Mouse (Mus musculus) spleen, adult 2 months (tissue): ENCODE results near the gene Prnp. TPM values are rescaled to one million over a fixed set of nuclear protein-coding genes. Genes with fewer than 3 reads are reported as not detected.

Experiments
- DNase-seq, 2 experiments: peaks; one replicate each; pipeline versions ENCODE4 v3.0.0 to v3.0.0-alpha.2; 2012 to 2021; ENCODE audit warnings: low spot score in 2 of 2, low read depth in 1 of 2
- H3K27ac ChIP-seq: fragments of 200-500 bp; 2 replicates; pipeline ENCODE4 v1.5.1; 2012; ENCODE audit warnings: low read length, inconsistent platforms; ENCODE audit not compliant: insufficient read depth
- H3K27me3 ChIP-seq: fragments of 200-500 bp; 2 replicates; pipeline ENCODE4 v1.6.1; 2012; ENCODE audit warnings: mild to moderate bottlenecking, moderate library complexity, low read length, inconsistent platforms; ENCODE audit not compliant: control insufficient read depth, insufficient read depth
- H3K36me3 ChIP-seq: fragments of 200-500 bp; 2 replicates; pipeline ENCODE4 v1.6.1; 2012; ENCODE audit warnings: mild to moderate bottlenecking, low read length, inconsistent platforms; ENCODE audit not compliant: control insufficient read depth, insufficient read depth
- H3K4me1 ChIP-seq: fragments of 200-500 bp; 2 replicates; pipeline ENCODE4 v1.6.1; 2011; ENCODE audit warnings: inconsistent platforms; ENCODE audit not compliant: control insufficient read depth, insufficient read depth, insufficient read length
- H3K4me3 ChIP-seq: fragments of 200-500 bp; 2 replicates; pipeline ENCODE4 v1.5.1; 2011; ENCODE audit warnings: mild to moderate bottlenecking, inconsistent platforms; ENCODE audit not compliant: insufficient read depth, insufficient read length; ENCODE audit errors: extremely low read depth
- CTCF ChIP-seq: fragments of 200-500 bp; IDR thresholded peaks from 2 replicates; pipeline ENCODE4 v1.5.1; 2011; ENCODE audit warnings: mild to moderate bottlenecking, inconsistent platforms; ENCODE audit not compliant: insufficient read depth, insufficient read length, insufficient replicate concordance; ENCODE audit errors: extremely low read depth
- POLR2A ChIP-seq: fragments of 200-500 bp; IDR thresholded peaks from 2 replicates; pipeline ENCODE4 v1.6.1; 2011; ENCODE audit warnings: low read depth, low read length, inconsistent platforms
- WGBS: fragments of 180-500 bp; shearing (Covaris S2); methylation state at CpG from one replicate; pipeline ENCODE4 v1.1.7; 2018; 5-methylcytosine and 5-hydroxymethylcytosine counted together
- polyA plus RNA-seq: library from polyadenylated mRNA; depleted of rRNA; stranded (reverse); fragments of >200 nt; gene quantifications from 2 replicates; pipeline ENCODE4 v1.2.3, GENCODE M21; 2012

The Prnp gene
- polyA plus RNA-seq, 1 experiment: 22.5 TPM

DNA sequence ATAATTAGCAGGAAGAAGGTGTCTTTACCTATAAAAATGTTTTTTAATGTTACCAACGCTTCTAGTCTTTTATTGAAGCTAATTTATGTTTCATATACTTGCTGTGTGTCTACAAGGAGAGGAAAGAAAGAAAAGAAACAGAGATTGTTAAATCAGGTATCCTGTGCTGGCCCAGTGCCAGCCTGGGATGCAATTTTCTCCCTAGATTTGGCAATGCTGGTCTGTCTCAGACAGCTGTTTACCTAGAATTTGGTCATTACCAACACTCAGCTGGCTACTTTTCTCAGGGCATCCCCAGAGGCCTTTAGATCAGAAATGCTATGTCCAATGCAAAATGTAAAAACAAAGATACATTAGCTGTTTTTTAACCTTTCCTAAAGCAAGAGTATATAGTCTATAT, 36.4 kb upstream of the Prnp start:
- 88% methylated on average over 1 of the region's 1 CpGs for WGBS
- no peak for DNase-seq
- Histone ChIP-seq H3K4me1 (no peaks in the 10 kb centered on the region), H3K27me3 (no peaks in the 10 kb centered on the region), H3K36me3 (no peaks in the 10 kb centered on the region), H3K4me3 (no peak overlapping the region), H3K27ac (no peak overlapping the region)
- TF ChIP-seq POLR2A (no peak), CTCF (no peak)

DNA sequence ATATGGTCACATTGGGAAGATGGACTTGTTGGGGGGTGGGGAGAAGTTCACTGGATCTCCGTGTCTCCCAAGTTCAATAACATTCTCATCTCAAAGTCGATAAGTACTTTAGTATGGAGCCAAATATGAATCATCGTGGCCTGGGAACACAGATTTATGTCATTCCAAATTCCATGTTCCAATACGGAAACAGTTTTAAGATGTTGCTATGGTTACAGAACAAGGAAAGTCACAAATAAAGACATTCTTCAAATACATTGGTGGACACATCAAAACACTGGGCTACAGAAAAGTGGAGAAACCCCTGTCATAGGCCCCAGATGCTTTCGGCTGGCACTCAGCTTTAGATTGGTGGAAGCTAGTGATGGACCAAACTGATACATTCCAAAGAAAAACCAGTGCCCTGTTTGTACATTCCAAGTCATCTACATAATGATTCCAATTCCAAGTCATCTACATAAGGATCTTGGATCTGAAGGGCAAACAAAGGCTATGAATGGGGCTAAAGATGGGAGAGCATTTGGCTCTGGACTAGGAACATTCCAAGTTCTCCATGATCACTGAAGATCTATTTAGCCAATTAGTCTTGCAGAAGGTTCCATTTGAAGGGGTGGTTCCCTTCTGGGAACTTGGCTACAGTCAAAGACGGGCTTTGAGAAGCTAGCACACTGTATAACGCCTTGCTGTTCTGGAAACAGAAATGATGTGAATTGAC, 33.0 kb upstream of the Prnp start:
- Histone ChIP-seq H3K27ac (no peak overlapping the region), H3K4me1 (no peaks in the 10 kb centered on the region), H3K36me3 (no peaks in the 10 kb centered on the region), H3K4me3 (no peak overlapping the region), H3K27me3 (no peaks in the 10 kb centered on the region)
- 92% methylated on average over 7 of the region's 7 CpGs for WGBS
- TF ChIP-seq POLR2A (no peak), CTCF (no peak)
- DNase-seq: no peak

DNA sequence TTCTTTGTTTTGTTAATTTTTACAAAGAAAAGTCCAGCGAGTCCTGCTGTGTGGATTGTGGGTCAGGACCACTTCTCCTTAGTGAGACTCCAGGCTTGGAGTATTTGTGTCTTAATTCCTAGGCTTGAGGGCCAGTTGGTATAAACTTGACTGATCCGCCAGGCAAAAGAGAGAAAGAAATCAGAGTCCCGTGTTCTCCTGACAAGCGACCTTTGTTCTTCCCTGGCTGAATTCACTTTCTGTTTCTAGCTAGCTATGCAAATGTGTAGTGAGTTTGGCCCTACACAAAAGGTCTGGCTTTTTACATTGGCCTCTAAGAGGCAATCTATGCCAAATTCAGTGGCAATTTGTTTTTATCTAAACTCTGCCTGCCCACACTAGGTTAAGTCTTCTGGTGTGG, 28.0 kb upstream of the Prnp start:
- no peaks in the 10 kb centered on the region for H3K4me1 ChIP-seq
- DNase-seq: no peak
- no peak overlapping the region for H3K4me3 ChIP-seq
- TF ChIP-seq POLR2A (no peak), CTCF (no peak)
- WGBS: 70% methylated on average over 4 of the region's 4 CpGs
- no peaks in the 10 kb centered on the region for H3K27me3 ChIP-seq
- no peaks in the 10 kb centered on the region for H3K36me3 ChIP-seq
- H3K27ac ChIP-seq: no peak overlapping the region

DNA sequence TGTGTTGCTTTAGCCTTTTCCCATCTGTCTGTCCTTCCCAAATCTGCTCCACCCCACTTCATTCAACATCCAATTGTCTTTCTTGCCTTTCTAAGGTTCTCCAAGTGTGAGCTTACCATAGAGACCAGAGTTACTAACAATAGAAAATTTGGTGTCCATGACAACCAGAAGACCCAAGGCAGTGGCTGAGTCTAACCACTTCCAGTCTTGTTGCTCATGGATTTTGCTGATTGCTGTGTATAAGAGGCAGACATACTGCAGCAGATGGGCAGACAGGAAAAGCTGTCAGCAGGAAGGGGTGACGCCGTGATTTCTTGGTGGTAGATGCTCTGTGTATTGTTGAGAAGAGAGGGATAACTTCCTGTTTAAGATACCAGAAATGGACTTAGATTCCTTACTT, 26.6 kb upstream of the Prnp start:
- no peaks in the 10 kb centered on the region; the same call in 1 of the 2 replicates for H3K4me1 ChIP-seq
- H3K27me3 ChIP-seq: no peaks in the 10 kb centered on the region
- WGBS: 12% methylated on average over 2 of the region's 2 CpGs
- H3K27ac ChIP-seq: no peak overlapping the region
- DNase-seq: no peak
- no peak for TF ChIP-seq POLR2A
- no peak for TF ChIP-seq CTCF
- no peaks in the 10 kb centered on the region for H3K36me3 ChIP-seq
- no peak overlapping the region for H3K4me3 ChIP-seq

DNA sequence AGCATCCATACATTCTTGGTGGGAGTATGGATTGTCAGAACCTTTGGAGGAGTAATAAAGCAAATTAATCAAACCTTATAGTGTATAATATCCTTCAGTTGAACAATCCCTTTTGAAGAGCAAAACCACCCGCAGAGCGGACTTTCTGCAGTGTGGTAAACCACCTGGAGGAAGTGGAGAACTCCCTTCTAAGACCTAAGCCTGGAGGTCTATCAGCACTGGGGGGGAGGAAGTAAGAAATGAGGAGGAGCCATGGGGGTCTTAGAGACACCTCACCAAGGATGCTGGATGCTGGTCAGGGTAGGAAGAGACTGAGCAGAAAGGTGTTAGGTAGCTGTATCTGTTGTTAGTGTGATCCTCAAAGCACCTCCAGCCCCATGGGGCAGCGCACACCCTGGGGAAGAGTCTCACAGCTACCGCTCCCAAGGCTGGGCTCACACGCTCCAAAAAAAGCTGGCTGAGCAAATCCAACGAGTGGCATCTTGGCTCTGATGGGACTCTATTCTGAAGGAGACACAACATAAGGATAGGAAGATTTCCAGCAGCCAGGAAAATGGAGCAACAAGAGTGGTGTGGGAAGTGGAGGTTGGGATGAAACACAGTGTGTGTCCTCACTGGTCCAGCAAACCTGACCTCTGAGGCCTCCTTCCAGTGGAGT, 23.1 kb upstream of the Prnp start:
- TF ChIP-seq CTCF (no peak), POLR2A (no peak)
- Histone ChIP-seq H3K4me1 (no peaks in the 10 kb centered on the region; the same call in 1 of the 2 replicates), H3K27me3 (no peaks in the 10 kb centered on the region), H3K36me3 (no peaks in the 10 kb centered on the region), H3K27ac (no peak overlapping the region), H3K4me3 (no peak overlapping the region)
- no peak for DNase-seq
- 30% methylated on average over 6 of the region's 6 CpGs for WGBS

DNA sequence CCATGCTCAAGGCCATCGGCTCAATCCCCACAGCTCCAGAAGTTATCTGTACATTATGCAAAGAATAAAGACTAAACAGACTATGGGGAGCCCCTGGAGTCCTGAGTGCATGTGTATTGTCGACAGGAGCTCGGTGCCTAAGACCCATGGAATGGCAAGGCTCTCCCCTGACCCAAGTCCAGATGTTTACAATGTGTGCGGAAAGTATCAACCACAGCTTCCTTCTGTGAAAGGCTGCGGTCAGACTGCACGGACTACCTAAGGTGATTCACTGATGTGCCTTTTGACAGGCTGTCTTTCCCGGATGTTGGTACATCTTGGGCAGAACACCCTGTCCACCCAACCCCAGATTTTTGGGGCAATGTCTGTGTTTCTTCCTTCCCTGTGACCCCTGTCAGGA, 21.5 kb upstream of the Prnp start:
- Histone ChIP-seq H3K27me3 (no peaks in the 10 kb centered on the region), H3K4me3 (no peak overlapping the region), H3K27ac (no peak overlapping the region), H3K4me1 (no peaks in the 10 kb centered on the region; the same call in 1 of the 2 replicates), H3K36me3 (no peaks in the 10 kb centered on the region)
- no peak for TF ChIP-seq POLR2A
- 13% methylated on average over 7 of the region's 7 CpGs for WGBS
- peak in 1 of 2 experiments; percentile 8 for DNase-seq

DNA sequence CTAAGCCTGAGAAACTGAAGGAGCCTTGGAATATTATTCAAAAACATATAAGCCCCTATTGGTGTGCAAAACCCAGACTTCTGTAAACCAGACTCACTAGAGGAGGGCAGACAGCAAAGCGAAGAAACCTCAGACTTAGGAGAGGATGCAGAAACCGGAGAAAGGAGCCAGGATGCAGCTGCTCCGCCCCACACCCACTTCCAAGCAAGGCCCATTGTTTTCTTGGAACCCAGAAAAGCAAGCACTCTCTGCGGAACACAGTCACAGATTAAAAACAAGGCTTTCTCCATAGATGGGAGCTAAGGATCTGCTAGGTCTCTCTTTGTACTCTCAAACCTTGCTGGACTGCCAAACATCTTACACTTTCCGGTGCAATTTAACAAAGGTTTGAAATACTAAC, 17.2 kb upstream of the Prnp start:
- no peak for TF ChIP-seq CTCF
- TF ChIP-seq POLR2A: no peak
- Histone ChIP-seq H3K4me1 (no peaks in the 10 kb centered on the region; the same call in 1 of the 2 replicates), H3K27ac (no peak overlapping the region), H3K36me3 (no peaks in the 10 kb centered on the region), H3K4me3 (no peak overlapping the region), H3K27me3 (no peaks in the 10 kb centered on the region)
- DNase-seq: no peak
- 55% methylated on average over 5 of the region's 5 CpGs for WGBS
